ENCODE assay signal across 22 mouse cellular contexts in genomic region chr5:91594083-91594482, GRCm38 (mm10).
DNase-seq lines count a peak whose midpoint lies in the region; ATAC-seq lines count a peak whose summit lies in the region.
"Had no signal": no experiment of that assay in that cellular context is flagged by ENCODE, and none has a peak within 500 bp of the region (broad histone marks: within the 10 kb centered on the region; RNA-seq: fewer than 3 reads in every experiment).

No protein-coding gene starts in this region.

- peak; percentile 76 for DNase-seq in heart, adult 11 months
- DNase-seq in heart, adult 9 months (ENCODE audit: low spot score in 2 of 2) = no peak
- DNase-seq in c-Kit-positive CD71-negative TER-119-negative erythroid progenitor cells, embryonic 14.5 days (ENCODE audit: low read depth) = peak; percentile 8
- no peak for DNase-seq in cerebellum, postnatal 10 days
- DNase-seq in urinary bladder, adult 18-20 months (ENCODE audit: low spot score in 2 of 2) = no peak
- DNase-seq in thymus, postnatal 0 days (ENCODE audit: low spot score) = no peak
- DNase-seq: adrenal gland, adult 8-10 months; adrenal gland, postnatal 14 days; adrenal gland, postnatal 36 days; B cell, adult 2 months; cerebellum, adult 11 months; cerebellum, adult 2 months; cerebellum, adult 9-10 months; cerebellum, postnatal 25 days; embryo, embryonic 11 days had no signal

- peak; percentile 82 for ATAC-seq in granulocyte monocyte progenitor cell, adult 5-6 weeks (replicated peaks; ENCODE audit: poor library complexity, severe bottlenecking)
- peak; percentile 27; the same call in 1 of the 2 replicates for ATAC-seq in megakaryocyte, adult 5-6 weeks (ENCODE audit: poor library complexity, severe bottlenecking)
- ATAC-seq: activated CD4-positive, CD25-positive, alpha-beta regulatory T cell, adult 4 months; CD4-positive, CD25-positive, alpha-beta regulatory T cell, adult 4 months; forebrain, embryonic 14.5 days; forebrain, embryonic 16.5 days; Patski had no signal

Comparison
In these comparisons a context has a peak if more than half of its experiments do, and no peak if none do; other contexts are left out.
1. DNase-seq: peak in heart, adult 11 months (single experiment) and c-Kit-positive CD71-negative TER-119-negative erythroid progenitor cells, embryonic 14.5 days (single experiment); none in heart, adult 9 months (0 of 2), cerebellum, postnatal 10 days (0 of 2), urinary bladder, adult 18-20 months (0 of 2) and thymus, postnatal 0 days (single experiment).